Mouse (Mus musculus) CH12.LX (cell line): ENCODE measurements at regions not wholly inside any gene's neighbourhood (a gene's known extent, or its start where the extent isn't known, plus 50 kb on each side); places are given as distances from the start of the nearest gene placed in this dataset.

Source experiments
- CHD2 ChIP-seq: IDR thresholded peaks from 2 replicates; pipeline ENCODE4 v1.6.1; 2011; ENCODE audit warnings: low read length, improper control_type of control experiment
- CTCF ChIP-seq, 2 experiments: IDR thresholded peaks in 1 of 2; conservative IDR thresholded peaks in 1 of 2; 2 replicates each; pipeline ENCODE4 v1.5.1; 2011 to 2012; ENCODE audit warnings: low read depth in 2 of 2, low read length in 2 of 2, improper control_type of control experiment in 1 of 2, inconsistent platforms in 1 of 2, mild to moderate bottlenecking in 1 of 2, moderate library complexity in 1 of 2
- E2F4 ChIP-seq: IDR thresholded peaks from 2 replicates; pipeline ENCODE4 v1.6.1; 2011; ENCODE audit warnings: low read depth, low read length, improper control_type of control experiment; ENCODE audit not compliant: insufficient replicate concordance
- ELF1 ChIP-seq: IDR thresholded peaks from 2 replicates; pipeline ENCODE4 v1.6.1; 2014; ENCODE audit warnings: low read depth, mild to moderate bottlenecking, inconsistent platforms, low read length, improper control_type of control experiment
- EP300 ChIP-seq: IDR thresholded peaks from 2 replicates; pipeline ENCODE4 v1.6.1; 2011; ENCODE audit warnings: low read length, improper control_type of control experiment
- ETS1 ChIP-seq: conservative IDR thresholded peaks from 2 replicates; pipeline ENCODE4 v1.6.1; 2012; ENCODE audit warnings: low read depth, mild to moderate bottlenecking, inconsistent platforms, low read length, improper control_type of control experiment, moderate library complexity
- MAX ChIP-seq: IDR thresholded peaks from 2 replicates; pipeline ENCODE4 v1.6.1; 2011; ENCODE audit warnings: low read length, improper control_type of control experiment
- MAZ ChIP-seq: IDR thresholded peaks from 2 replicates; pipeline ENCODE4 v1.6.1; 2012; ENCODE audit warnings: low read depth, mild to moderate bottlenecking, inconsistent platforms, low read length, improper control_type of control experiment, moderate library complexity
- MXI1 ChIP-seq: IDR thresholded peaks from 2 replicates; pipeline ENCODE4 v1.6.1; 2011; ENCODE audit warnings: mild to moderate bottlenecking, low read depth, low read length, improper control_type of control experiment
- POLR2A ChIP-seq: IDR thresholded peaks from 2 replicates; pipeline ENCODE4 v1.6.1; 2011; ENCODE audit warnings: low read depth, mild to moderate bottlenecking, improper control_type of control experiment, low read length
- RCOR1 ChIP-seq: conservative IDR thresholded peaks from 2 replicates; pipeline ENCODE4 v1.6.1; 2012; ENCODE audit warnings: low read depth, mild to moderate bottlenecking, inconsistent platforms, low read length, improper control_type of control experiment
- SIN3A ChIP-seq: IDR thresholded peaks from 2 replicates; pipeline ENCODE4 v1.6.1; 2012; ENCODE audit warnings: low read length, improper control_type of control experiment, inconsistent platforms
- TCF12 ChIP-seq: IDR thresholded peaks from 2 replicates; pipeline ENCODE4 v1.6.1; 2014; ENCODE audit warnings: low read depth, mild to moderate bottlenecking, inconsistent platforms, low read length, improper control_type of control experiment

GRCm38 (mm10) chr15:87922781-87923446 is 378.8 kb downstream of the Fam19a5 start:
- TF ChIP-seq SIN3A, result no peak
- no peak for TF ChIP-seq CTCF (conservative IDR thresholded peaks at IDR 0.05 in 1 of 2, IDR thresholded peaks at IDR 0.05 in 1 of 2; ENCODE audit: low read depth in 2 of 2, low read length in 2 of 2)
- TF ChIP-seq ELF1, result no peak
- TF ChIP-seq MAX, result no peak
- TF ChIP-seq EP300, result no peak
- TF ChIP-seq MXI1, result no peak
- TF ChIP-seq MAZ, result no peak
- TF ChIP-seq RCOR1, result no peak
- TF ChIP-seq TCF12, result no peak
- TF ChIP-seq E2F4, result no peak
- TF ChIP-seq ETS1, result no peak
- no peak for TF ChIP-seq POLR2A
- TF ChIP-seq CHD2, result no peak
